8 mouse cellular contexts compared by ENCODE assay signal in genomic region chr7:140922398-140923069, GRCm38 (mm10). TPM values are rescaled to one million over a fixed set of nuclear protein-coding genes. Genes with fewer than 3 reads are reported as not detected.
A peak's percentile ranks its signal among the peaks of the same experiment; 100 is the strongest.
DNase-seq lines count a peak whose midpoint lies in the region; ATAC-seq and TF ChIP-seq lines count a peak whose summit lies in the region.

No protein-coding gene starts in this region.

- 1% methylated on average over 49 of the region's 49 CpGs for WGBS in forebrain, embryonic 14.5 days
- 2% methylated on average over 49 of the region's 49 CpGs for WGBS in liver, embryonic 13.5 days (ENCODE audit: insufficient replicate concordance)

- peak overlapping the region; percentile 93 for H3K4me2 ChIP-seq in forebrain, embryonic 14.5 days (ENCODE audit: low read length)
- peak overlapping the region; percentile 58 for H3K4me2 ChIP-seq in liver, embryonic 13.5 days

- H3K9me3 ChIP-seq in forebrain, embryonic 14.5 days (replicated peaks; ENCODE audit: control insufficient read depth, low read length) = no peaks in the 10 kb centered on the region
- H3K9me3 ChIP-seq in liver, embryonic 13.5 days (replicated peaks) = no peaks in the 10 kb centered on the region

- no peak overlapping the region for H3K27ac ChIP-seq in left cerebral cortex, adult 2 months
- H3K27ac ChIP-seq in forebrain, embryonic 14.5 days (ENCODE audit: low read depth, low read length) = no peak overlapping the region
- no peak overlapping the region for H3K27ac ChIP-seq in liver, embryonic 13.5 days

- no peaks in the 10 kb centered on the region for H3K36me3 ChIP-seq in forebrain, embryonic 14.5 days (ENCODE audit: control insufficient read depth, insufficient read depth, low read length)
- no peaks in the 10 kb centered on the region for H3K36me3 ChIP-seq in liver, embryonic 13.5 days

- H3K27me3 ChIP-seq in forebrain, embryonic 14.5 days (replicated peaks; ENCODE audit: control insufficient read depth, insufficient read depth, low read length) = peaks cover 47% of the 10 kb centered on the region
- peaks cover 76% of the 10 kb centered on the region for H3K27me3 ChIP-seq in liver, embryonic 13.5 days

- H3K9ac ChIP-seq in forebrain, embryonic 14.5 days (ENCODE audit: low read length) = peak overlapping the region; percentile 55
- H3K9ac ChIP-seq in liver, embryonic 13.5 days = no peak overlapping the region

- H3K4me3 ChIP-seq in left cerebral cortex, adult 2 months = peak overlapping the region; percentile 42
- peak overlapping the region; percentile 42 for H3K4me3 ChIP-seq in forebrain, embryonic 14.5 days (ENCODE audit: low read depth, low read length)
- peak overlapping the region; percentile 28 for H3K4me3 ChIP-seq in liver, embryonic 13.5 days (replicated peaks)

- intact Hi-C loops in left cerebral cortex, adult 2 months (cut with DNase I) = no loop called here
- intact Hi-C loops in left cerebral cortex, postnatal 14 days (cut with DNase I) = no loop called here

- ATAC-seq in cerebellum, adult (ENCODE audit: insufficient number of reproducible peaks, low FRiP score, low TSS enrichment) = peak; percentile 68; the same call in 1 of the 2 replicates
- peak; percentile 46 for ATAC-seq in forebrain, embryonic 14.5 days
- peak; percentile 25 for ATAC-seq in liver, embryonic 13.5 days (ENCODE audit: low read depth)

- no peak for TF ChIP-seq CTCF in left cerebral cortex, adult 2 months (IDR thresholded peaks at IDR 0.05)

- H3K4me1 ChIP-seq in forebrain, embryonic 14.5 days (ENCODE audit: control insufficient read depth, insufficient read depth, low read length) = no peaks in the 10 kb centered on the region; the same call in 1 of the 2 replicates
- H3K4me1 ChIP-seq in liver, embryonic 13.5 days (replicated peaks) = peaks cover 44% of the 10 kb centered on the region

- DNase-seq in left cerebral cortex, adult 2 months (ENCODE audit: extremely low spot score in 1 of 2, low spot score in 2 of 2) = peak in 1 of 2 experiments; percentile 51
- DNase-seq in left cerebral cortex, postnatal 14 days (ENCODE audit: low spot score in 2 of 2) = no peak
- DNase-seq in forebrain, embryonic 14.5 days (ENCODE audit: low spot score) = peak; percentile 55
- peak; percentile 40 for DNase-seq in induced T-regulatory cell, adult 2 months (ENCODE audit: low read depth)
- no peak for DNase-seq in liver, embryonic 13.5 days
- peak; percentile 59 for DNase-seq in neural tube, embryonic 10.5 days (ENCODE audit: extremely low spot score, low spot score)
- DNase-seq in urinary bladder, postnatal 10 days (ENCODE audit: low spot score) = no peak

RNA-seq across cellular contexts. Expression of gene Nlrp6, which starts 1.8 kb away (rescaled TPM):
- 1 to 10 TPM in 1 of 2 experiments, under 1 TPM in 1; 0.68 to 1.2 TPM for total RNA-seq in left cerebral cortex, adult 2 months (2021)
- total RNA-seq in left cerebral cortex, postnatal 14 days (2021) = under 1 TPM; 0.36 to 0.37 TPM
- 0.37 and 0.73 TPM in 2 replicates for polyA plus RNA-seq in forebrain, embryonic 14.5 days (2014; fragmentation: Nextera tagmentation; extraction: Ambion mirVana)
- 1.6 and 2.4 TPM in 2 replicates for polyA plus RNA-seq in liver, embryonic 13.5 days (2015; fragmentation: Nextera tagmentation; extraction: Ambion mirVana)

RNA-seq across cellular contexts. Expression of gene Pgghg, which starts 18.7 kb away (rescaled TPM):
- 1 to 10 TPM; 4.5 to 4.7 TPM for total RNA-seq in left cerebral cortex, adult 2 months (2021)
- 1 to 10 TPM; 3.8 to 3.9 TPM for total RNA-seq in left cerebral cortex, postnatal 14 days (2021)
- 8.8 TPM in 2 replicates for polyA plus RNA-seq in forebrain, embryonic 14.5 days (2014; fragmentation: Nextera tagmentation; extraction: Ambion mirVana)
- 5.0 and 5.9 TPM in 2 replicates for polyA plus RNA-seq in liver, embryonic 13.5 days (2015; fragmentation: Nextera tagmentation; extraction: Ambion mirVana)

RNA-seq across cellular contexts. Expression of gene Cox8b, which starts 22.3 kb away (rescaled TPM):
- total RNA-seq in left cerebral cortex, adult 2 months (2021) = 1 to 10 TPM in 1 of 2 experiments, not detected in 1; 2.0 TPM
- total RNA-seq in left cerebral cortex, postnatal 14 days (2021) = 1 to 10 TPM in 1 of 2 experiments, not detected in 1; 1.6 TPM
- not detected in 2 replicates for polyA plus RNA-seq in forebrain, embryonic 14.5 days (2014; fragmentation: Nextera tagmentation; extraction: Ambion mirVana)
- polyA plus RNA-seq in liver, embryonic 13.5 days (2015; fragmentation: Nextera tagmentation; extraction: Ambion mirVana) = 0.33 and 1.3 TPM in 2 replicates

RNA-seq across cellular contexts. Expression of gene Ifitm5, which starts 27.6 kb away (rescaled TPM):
- not detected for total RNA-seq in left cerebral cortex, adult 2 months (2021)
- not detected for total RNA-seq in left cerebral cortex, postnatal 14 days (2021)
- not detected in 2 replicates for polyA plus RNA-seq in forebrain, embryonic 14.5 days (2014; fragmentation: Nextera tagmentation; extraction: Ambion mirVana)
- polyA plus RNA-seq in liver, embryonic 13.5 days (2015; fragmentation: Nextera tagmentation; extraction: Ambion mirVana) = 0.35 and 0.61 TPM in 2 replicates

RNA-seq across cellular contexts. Expression of gene Gm45717, which starts 33.2 kb away (rescaled TPM):
- total RNA-seq in left cerebral cortex, adult 2 months (2021) = not detected
- total RNA-seq in left cerebral cortex, postnatal 14 days (2021) = not detected
- polyA plus RNA-seq in forebrain, embryonic 14.5 days (2014; fragmentation: Nextera tagmentation; extraction: Ambion mirVana) = not detected in 2 replicates
- not detected in 2 replicates for polyA plus RNA-seq in liver, embryonic 13.5 days (2015; fragmentation: Nextera tagmentation; extraction: Ambion mirVana)

Comparison
In these comparisons a context has a peak if more than half of its experiments do, and no peak if none do; other contexts are left out.
1. DNase-seq: peak in forebrain, embryonic 14.5 days (single experiment), induced T-regulatory cell, adult 2 months (single experiment) and neural tube, embryonic 10.5 days (single experiment); none in left cerebral cortex, postnatal 14 days (0 of 2), liver, embryonic 13.5 days (single experiment) and urinary bladder, postnatal 10 days (single experiment).
2. Peak in every context shown above with its lines, with median percentiles within 50 percentile points of each other: H3K4me3 ChIP-seq and ATAC-seq.